In the genomic region with DNA sequence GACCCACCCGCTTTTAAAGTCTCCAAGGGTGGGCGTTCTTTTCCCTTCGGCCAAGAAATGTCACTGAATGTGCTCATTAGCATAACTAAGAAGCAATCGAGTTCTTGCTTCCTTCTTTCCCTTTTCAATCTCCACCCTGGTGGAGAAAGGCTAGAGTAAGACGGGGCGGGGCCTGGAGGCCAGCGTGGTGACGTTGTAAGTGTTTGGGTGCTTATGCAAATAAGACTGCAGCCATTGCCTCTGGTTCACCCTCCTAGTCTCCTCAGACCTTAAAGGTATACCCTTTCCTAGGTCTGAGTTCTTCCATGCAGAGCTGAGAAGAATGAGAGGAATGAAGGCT, we compare ENCODE assay signal across 9 mouse cellular contexts. TPM values are rescaled to one million over a fixed set of nuclear protein-coding genes. Genes with fewer than 3 reads are reported as not detected.
DNase-seq lines count a peak whose midpoint lies in the region; ATAC-seq lines count a peak whose summit lies in the region.
"Had no signal": no experiment of that assay in that cellular context is flagged by ENCODE, and none has a peak within 500 bp of the region (broad histone marks: within the 10 kb centered on the region; RNA-seq: fewer than 3 reads in every experiment).

No protein-coding gene starts in this region.

- H3K9ac ChIP-seq in heart, embryonic 12.5 days = peak overlapping the region; percentile 47
- peak overlapping the region; percentile 76 for H3K9ac ChIP-seq in heart, embryonic 13.5 days
- no peak overlapping the region for H3K9ac ChIP-seq in liver, embryonic 15.5 days
- H3K9ac ChIP-seq in neural tube, embryonic 13.5 days = peak overlapping the region; percentile 76

- H3K9me3 ChIP-seq in heart, embryonic 12.5 days (replicated peaks) = no peaks in the 10 kb centered on the region
- no peaks in the 10 kb centered on the region for H3K9me3 ChIP-seq in heart, embryonic 13.5 days
- H3K9me3 ChIP-seq in liver, embryonic 15.5 days (replicated peaks) = no peaks in the 10 kb centered on the region
- no peaks in the 10 kb centered on the region for H3K9me3 ChIP-seq in neural tube, embryonic 13.5 days

- peak; percentile 83; the same call in 1 of the 2 replicates for ATAC-seq in heart, embryonic 12.5 days (ENCODE audit: insufficient number of reproducible peaks, low FRiP score)
- ATAC-seq in heart, embryonic 13.5 days (ENCODE audit: extremely low read depth, insufficient number of reproducible peaks, low FRiP score, low TSS enrichment) = peak; percentile 54; the same call in 1 of the 2 replicates
- no peak for ATAC-seq in liver, embryonic 15.5 days (ENCODE audit: insufficient read depth)
- peak; percentile 89 for ATAC-seq in neural tube, embryonic 13.5 days (ENCODE audit: low read depth)

- H3K4me2 ChIP-seq in heart, embryonic 12.5 days = peak overlapping the region; percentile 97
- H3K4me2 ChIP-seq in heart, embryonic 13.5 days = peak overlapping the region; percentile 99
- H3K4me2 ChIP-seq in liver, embryonic 15.5 days = peak overlapping the region; percentile 61
- peak overlapping the region; percentile 95 for H3K4me2 ChIP-seq in neural tube, embryonic 13.5 days

- intact Hi-C loops in heart, postnatal 36 days (cut with DNase I) = no loop called here

- peak overlapping the region; percentile 55 for H3K4me3 ChIP-seq in heart, embryonic 12.5 days
- H3K4me3 ChIP-seq in heart, embryonic 13.5 days = peak overlapping the region; percentile 65
- H3K4me3 ChIP-seq in liver, embryonic 15.5 days (replicated peaks) = peak overlapping the region; percentile 44
- peak overlapping the region; percentile 48 for H3K4me3 ChIP-seq in neural tube, embryonic 13.5 days

- peaks cover 5% of the 10 kb centered on the region; the same call in 1 of the 2 replicates for H3K4me1 ChIP-seq in heart, embryonic 12.5 days (replicated peaks)
- H3K4me1 ChIP-seq in heart, embryonic 13.5 days = 0 out of 2 replicates have a peak, but pooled peaks cover 11% of the 10 kb centered on the region
- H3K4me1 ChIP-seq in liver, embryonic 15.5 days (replicated peaks) = peaks cover 6% of the 10 kb centered on the region
- H3K4me1 ChIP-seq in neural tube, embryonic 13.5 days (replicated peaks) = peaks cover 11% of the 10 kb centered on the region

- H3K27ac ChIP-seq in heart, embryonic 12.5 days (ENCODE audit: poor library complexity, severe bottlenecking) = no peak overlapping the region
- H3K27ac ChIP-seq in heart, embryonic 13.5 days (replicated peaks) = no peak overlapping the region
- H3K27ac ChIP-seq in liver, embryonic 15.5 days (replicated peaks) = no peak overlapping the region
- peak overlapping the region; percentile 61 for H3K27ac ChIP-seq in neural tube, embryonic 13.5 days (replicated peaks)

- no peaks in the 10 kb centered on the region for H3K36me3 ChIP-seq in heart, embryonic 12.5 days
- no peaks in the 10 kb centered on the region for H3K36me3 ChIP-seq in heart, embryonic 13.5 days
- H3K36me3 ChIP-seq in liver, embryonic 15.5 days (replicated peaks) = no peaks in the 10 kb centered on the region
- H3K36me3 ChIP-seq in neural tube, embryonic 13.5 days = no peaks in the 10 kb centered on the region
- H3K36me3 ChIP-seq: G1E had no signal

- 1% methylated on average over 8 of the region's 8 CpGs for WGBS in heart, embryonic 12.5 days
- under 1% methylated on average over 8 of the region's 8 CpGs for WGBS in heart, embryonic 13.5 days
- WGBS in liver, embryonic 15.5 days (ENCODE audit: insufficient replicate concordance) = under 1% methylated on average over 8 of the region's 8 CpGs
- WGBS in neural tube, embryonic 13.5 days = under 1% methylated on average over 8 of the region's 8 CpGs

- DNase-seq in heart, postnatal 36 days = no peak
- peak; percentile 35 to 57 for DNase-seq in cerebellum, postnatal 4 days (ENCODE audit: low spot score in 2 of 2)
- peak; percentile 86 to 87 for DNase-seq in kidney, postnatal 36 days
- DNase-seq in thymus, postnatal 10 days (ENCODE audit: low spot score in 2 of 2) = no peak

- peaks cover 11% of the 10 kb centered on the region; the same call in 1 of the 2 replicates for H3K27me3 ChIP-seq in heart, embryonic 12.5 days (replicated peaks)
- H3K27me3 ChIP-seq in heart, embryonic 13.5 days (replicated peaks) = peaks cover 21% of the 10 kb centered on the region
- peaks cover 25% of the 10 kb centered on the region for H3K27me3 ChIP-seq in liver, embryonic 15.5 days
- H3K27me3 ChIP-seq in neural tube, embryonic 13.5 days = no peaks in the 10 kb centered on the region

RNA-seq across cellular contexts. Expression of gene Slc6a15, which starts 1.5 kb away (rescaled TPM):
- 0.92 and 1.1 TPM in 2 replicates for polyA plus RNA-seq in heart, embryonic 12.5 days (2016; fragmentation: Nextera tagmentation; extraction: Ambion mirVana)
- total RNA-seq in heart, postnatal 36 days (2021) = under 1 TPM; 0.31 to 0.38 TPM
- 0.66 and 0.85 TPM in 2 replicates for polyA plus RNA-seq in heart, embryonic 13.5 days (2015; fragmentation: Nextera tagmentation; extraction: Ambion mirVana)
- polyA plus RNA-seq in liver, embryonic 15.5 days (2015; fragmentation: Nextera tagmentation; extraction: Ambion mirVana) = 0.07 and 0.12 TPM in 2 replicates
- 32.1 and 35.3 TPM in 2 replicates for polyA plus RNA-seq in neural tube, embryonic 13.5 days (2015; fragmentation: Nextera tagmentation; extraction: Ambion mirVana)
- polyA plus RNA-seq: G1E had no signal

Comparison
In these comparisons a context has a peak if more than half of its experiments do, and no peak if none do; other contexts are left out.
1. DNase-seq: peak in cerebellum, postnatal 4 days (2 of 2) and kidney, postnatal 36 days (2 of 2); none in heart, postnatal 36 days (0 of 2) and thymus, postnatal 10 days (0 of 2).
2. RNA of gene Slc6a15, which starts 1.5 kb away (polyA plus RNA-seq): 32.1 to 35.3 TPM in neural tube, embryonic 13.5 days; 0.92 to 1.1 TPM in heart, embryonic 12.5 days, 0.66 to 0.85 TPM in heart, embryonic 13.5 days and 0.07 to 0.12 TPM in liver, embryonic 15.5 days; every median in the first group is over 10 times any median in the second.
3. Peak in every context shown above with its lines, with median percentiles within 50 percentile points of each other: H3K4me2 ChIP-seq and H3K4me3 ChIP-seq.